Mouse (Mus musculus) cerebellum, adult 8-10 months (tissue): ENCODE measurements around the gene Slc2a10.
A peak's percentile ranks its signal among the peaks of the same experiment; 100 is the strongest.

Experiments
- DNase-seq: peaks from one replicate; pipeline ENCODE4 v3.0.0; 2022

Slc2a10 gene

DNA sequence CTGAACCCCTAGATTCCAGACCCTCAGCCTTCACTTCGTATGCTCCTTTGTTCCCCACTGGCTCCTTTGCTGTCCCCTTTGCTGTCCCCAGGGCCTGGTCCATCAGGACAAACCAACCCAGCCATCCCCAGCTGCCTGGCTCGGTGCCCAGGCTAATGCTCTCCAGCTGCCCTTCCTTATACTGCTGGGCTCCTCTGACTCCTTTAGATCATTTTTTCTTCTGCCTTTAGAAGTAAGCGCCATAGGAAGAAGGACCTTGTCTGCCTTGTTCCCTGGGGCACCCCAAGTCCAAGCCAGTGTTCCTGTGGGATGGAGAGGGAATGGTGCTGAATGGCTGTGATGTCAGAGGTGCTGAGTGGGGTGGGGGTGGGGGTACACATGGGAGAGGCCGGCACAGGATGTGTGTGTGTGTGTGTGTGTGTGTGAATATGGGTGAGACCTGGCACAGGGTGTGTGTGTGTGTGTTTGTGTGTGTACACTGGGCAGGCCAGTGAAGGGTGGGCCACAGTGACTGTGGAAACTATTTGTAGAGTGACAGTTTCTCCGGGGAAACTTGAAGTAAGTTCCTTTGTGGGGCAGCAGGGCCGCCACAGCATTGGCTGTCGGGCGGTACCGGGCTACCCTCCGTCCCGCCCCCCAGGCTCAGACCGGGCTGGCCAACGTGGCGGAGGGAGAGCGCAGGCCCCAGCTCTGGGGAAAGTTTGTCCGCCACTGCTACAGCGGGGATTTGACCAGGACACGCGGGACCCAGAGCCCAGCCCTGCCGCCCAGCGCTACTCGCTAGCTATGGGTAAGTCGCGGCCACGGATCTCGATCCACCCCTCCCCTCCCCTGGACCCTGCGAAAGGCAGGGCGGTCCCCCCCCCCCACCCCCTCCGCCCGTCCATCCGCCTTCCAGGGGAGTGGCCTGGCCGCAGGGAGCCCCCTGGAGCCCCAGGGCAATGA is at the start of gene Slc2a10:
Slc2a10 (plus strand) TSS at position 529 of the 945 bp plus-strand sequence.
- no peak for DNase-seq

GRCm38 (mm10) chr2:165456710-165457109 is 46.9 kb upstream of the Slc2a10 start:
- DNase-seq, result no peak

GRCm38 (mm10) chr2:165458189-165458588 is 45.4 kb upstream of the Slc2a10 start:
- no peak for DNase-seq

DNA sequence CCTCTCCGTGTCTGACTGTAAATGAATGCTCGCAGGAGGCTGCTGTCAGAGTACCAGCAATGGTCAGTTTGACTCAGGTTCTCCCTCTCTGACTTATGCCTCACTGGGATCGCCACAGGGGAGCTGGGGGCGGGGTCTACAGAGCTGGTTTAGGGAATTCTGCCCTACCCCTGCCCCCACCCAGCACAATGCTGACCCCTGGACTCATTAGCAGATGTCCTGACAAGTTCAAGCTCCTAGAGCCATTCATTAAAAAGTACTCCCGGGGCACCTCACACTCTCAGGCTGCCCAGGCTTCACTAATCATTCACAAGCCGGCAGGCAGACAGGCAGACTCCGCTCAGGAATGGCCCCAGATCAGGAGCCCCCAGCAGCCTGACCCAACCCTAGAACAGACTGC is 43.9 kb upstream of the Slc2a10 start:
- DNase-seq, result no peak

DNA sequence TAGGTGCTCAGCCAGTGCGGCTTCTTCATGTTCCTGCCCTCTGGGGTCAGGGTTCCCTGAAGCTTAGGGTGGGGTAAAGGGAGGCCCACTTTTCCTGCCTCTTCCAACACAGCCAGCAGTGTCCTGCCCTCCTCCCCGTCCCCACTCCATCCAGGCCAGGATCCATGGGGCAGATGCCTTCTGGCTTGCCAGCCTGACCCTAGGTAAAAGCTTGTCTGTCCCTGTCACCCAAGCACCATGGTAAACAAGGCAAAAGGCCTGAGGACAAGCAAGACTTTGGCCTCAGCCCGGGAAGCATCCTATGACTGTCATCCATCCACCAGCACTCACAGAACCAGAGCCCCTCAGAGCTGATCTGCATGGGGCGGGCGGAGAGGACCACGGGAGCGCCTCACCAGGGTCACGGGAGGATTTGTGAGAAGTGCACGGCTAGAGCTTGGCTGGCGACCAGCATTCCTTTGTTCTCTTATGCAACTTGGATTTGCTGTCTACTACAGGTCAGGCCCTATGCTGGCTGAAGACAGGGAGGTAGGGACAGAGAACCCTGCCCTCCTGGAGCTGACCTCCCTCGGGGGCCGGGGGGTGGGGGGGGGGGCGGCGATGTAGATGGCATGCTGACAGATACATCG is 35.6 kb upstream of the Slc2a10 start:
- no peak for DNase-seq

- no peak for DNase-seq
These were observed 33.4 kb upstream of the Slc2a10 start for GRCm38 (mm10) chr2:165470167-165470566.

DNA sequence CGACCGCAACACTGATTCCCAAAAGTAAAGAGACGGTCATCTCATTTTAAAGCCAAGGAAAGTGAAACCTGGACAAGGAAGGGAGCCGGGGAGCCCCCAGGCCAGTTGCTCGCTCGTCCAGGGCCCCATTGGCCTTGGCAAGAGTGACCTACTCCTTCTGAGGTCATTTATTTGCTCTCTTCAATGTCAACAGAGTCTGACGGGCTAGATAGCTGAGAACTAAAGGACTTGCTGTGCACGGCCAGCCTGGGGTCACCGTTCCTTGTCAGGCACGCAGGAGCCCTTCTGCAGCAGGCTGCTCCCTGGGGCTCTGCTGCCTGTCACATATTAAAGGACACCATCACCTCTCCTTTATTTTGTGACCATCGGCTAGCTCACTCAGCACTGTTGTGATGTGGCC is 31.6 kb upstream of the Slc2a10 start:
- no peak for DNase-seq

GRCm38 (mm10) chr2:165473003-165473402 is 30.6 kb upstream of the Slc2a10 start, which contains the start of gene Slc13a3:
Gene Slc13a3, minus strand, starts transcription at chr2:165473230.
- DNase-seq, result no peak

GRCm38 (mm10) chr2:165475412-165475811 is 28.2 kb upstream of the Slc2a10 start:
- no peak for DNase-seq

DNA sequence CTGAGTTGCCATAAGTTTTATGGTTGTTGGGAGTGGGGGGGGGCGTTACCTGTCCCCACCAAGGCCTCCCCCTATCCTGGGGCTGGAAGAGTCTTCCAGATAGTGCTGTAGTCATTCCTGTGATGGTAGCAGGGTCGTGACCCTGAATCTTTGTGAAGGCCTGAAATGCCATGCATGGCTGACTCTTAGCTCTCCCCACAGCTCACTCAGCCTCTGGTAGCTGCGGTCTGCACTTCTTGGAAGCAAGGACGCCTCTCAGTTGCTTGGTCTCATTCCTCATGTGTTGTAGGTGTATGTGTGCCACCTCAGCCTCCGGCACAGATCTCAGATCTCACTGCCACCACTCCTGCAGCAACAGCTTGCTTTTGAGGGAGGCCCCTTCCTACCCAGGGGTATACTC is 27.7 kb upstream of the Slc2a10 start:
- DNase-seq, result no peak

GRCm38 (mm10) chr2:165482003-165482402 is 21.6 kb upstream of the Slc2a10 start:
- DNase-seq, result no peak

DNA sequence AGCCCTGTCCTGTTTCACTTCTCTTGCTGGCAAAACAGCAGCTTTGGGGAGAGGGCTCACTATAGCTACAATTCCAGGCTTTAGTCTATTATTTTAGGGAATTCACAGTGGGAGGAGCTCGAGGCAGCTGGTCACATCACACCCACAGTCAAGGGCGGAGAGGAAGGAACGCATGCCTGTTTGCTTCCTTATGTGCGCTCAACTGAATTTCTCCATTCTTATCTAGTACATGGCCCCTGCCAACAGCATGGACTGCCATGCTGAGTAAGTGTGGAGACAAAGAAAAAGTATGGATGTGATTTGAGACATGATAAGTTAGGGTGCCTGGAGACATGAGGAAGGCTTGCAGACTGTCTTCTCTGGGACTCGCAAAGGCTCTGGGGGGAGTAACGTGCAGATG is 19.4 kb upstream of the Slc2a10 start:
- DNase-seq, result no peak

- no peak for DNase-seq
These were observed 17.8 kb upstream of the Slc2a10 start for GRCm38 (mm10) chr2:165485826-165486225.

DNA sequence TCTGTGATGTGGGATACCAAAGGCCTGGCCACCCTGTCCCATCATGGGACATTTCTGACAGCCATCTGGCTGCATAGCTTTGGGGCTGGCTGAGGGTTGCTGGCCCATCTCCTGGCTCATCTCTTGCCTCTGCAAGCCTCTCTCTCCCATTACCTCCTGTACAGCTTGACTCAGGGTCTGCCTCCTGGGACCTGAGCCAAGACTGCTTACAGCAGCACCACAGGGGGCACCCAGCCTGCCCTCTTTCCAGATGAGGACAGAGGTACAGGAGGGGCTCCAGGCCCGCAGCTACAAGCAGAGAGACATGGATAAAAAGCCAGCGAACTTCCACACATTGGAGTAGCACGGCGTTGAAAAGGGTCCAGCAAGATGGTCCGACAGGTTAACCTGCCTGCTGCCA is 17.2 kb upstream of the Slc2a10 start:
- DNase-seq, result no peak

DNA sequence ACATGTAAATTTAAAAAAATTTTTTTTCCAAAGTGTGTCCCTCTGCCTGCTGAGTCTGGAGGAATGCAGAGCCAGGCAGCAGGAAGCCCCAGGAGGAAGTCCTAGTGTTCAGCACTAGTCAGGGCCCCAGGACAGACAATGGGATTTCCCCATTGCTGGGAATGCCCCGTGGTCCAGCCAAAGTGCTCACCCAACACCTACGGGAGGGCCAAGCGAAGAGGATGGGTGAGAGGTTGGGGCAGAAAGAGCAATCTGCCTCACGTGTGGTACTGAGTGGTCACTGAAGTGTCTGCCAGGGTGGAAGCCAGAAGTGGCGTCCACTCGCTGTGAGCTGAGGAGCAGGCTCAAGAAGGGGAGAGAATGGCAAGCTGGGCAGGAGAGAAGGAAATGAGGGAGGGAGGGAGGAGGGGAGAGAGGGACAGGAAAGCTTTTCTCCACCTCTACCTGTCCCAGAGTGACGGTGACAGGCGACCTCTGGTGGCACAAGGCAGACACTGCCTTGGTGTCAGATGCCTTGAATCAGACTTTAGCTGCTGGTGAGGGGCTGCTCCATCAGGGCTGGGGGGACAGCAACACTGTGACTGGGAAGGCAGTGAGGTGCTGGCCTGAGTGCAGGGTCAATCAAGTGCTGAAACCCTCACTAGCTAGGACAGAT is 16.6 kb upstream of the Slc2a10 start:
- peak; percentile 55 for DNase-seq

DNA sequence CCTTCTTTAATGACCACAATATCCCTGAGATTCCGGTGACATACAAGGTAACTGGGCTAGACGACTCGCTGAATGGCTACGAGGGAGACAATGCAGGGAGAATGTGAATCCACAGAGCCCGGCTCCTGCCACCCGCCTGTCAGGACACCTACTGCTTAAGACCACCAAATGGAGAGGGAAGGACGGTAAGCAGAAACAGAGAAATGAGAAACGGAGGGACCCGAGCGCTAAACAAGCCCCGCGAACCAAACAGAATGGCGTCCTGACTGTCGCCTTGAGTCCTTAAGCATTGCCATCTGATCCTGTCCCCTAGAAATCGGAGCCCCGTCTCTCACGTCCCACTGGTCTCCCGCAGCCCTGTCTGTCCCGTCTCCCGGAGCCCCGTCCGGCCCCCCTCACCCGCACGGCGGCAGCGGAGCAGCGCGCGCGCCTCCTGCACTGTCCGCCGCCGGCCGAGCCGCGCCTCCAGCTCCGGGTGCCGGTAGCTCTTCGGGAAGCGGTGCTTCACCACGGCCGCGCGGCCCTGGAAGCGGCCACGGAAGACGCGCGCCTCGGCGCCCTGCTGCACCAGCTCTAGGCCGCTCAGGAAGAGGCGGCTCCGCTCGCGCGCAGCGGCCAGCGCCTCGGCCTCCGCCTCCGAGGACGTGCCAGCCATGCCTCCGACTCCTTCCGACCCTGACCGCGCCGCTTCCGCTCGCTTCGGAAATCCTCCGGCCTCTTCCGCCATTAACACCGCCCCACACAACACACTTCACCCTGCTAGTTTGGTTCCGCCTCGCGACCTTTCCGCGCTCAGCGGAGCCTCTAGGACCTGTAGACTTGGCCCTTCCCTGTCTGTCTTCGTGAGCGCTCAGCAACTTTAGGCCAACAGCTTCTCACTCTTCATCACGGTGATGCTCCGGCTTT is 10.7 kb upstream of the Slc2a10 start, which contains the start of gene Trp53rka:
Trp53rka (minus strand) TSS at position 677 of the 906 bp plus-strand sequence.
- peak; percentile 80 for DNase-seq

GRCm38 (mm10) chr2:165493587-165494210 is 9.9 kb upstream of the Slc2a10 start:
- DNase-seq, result no peak

DNA sequence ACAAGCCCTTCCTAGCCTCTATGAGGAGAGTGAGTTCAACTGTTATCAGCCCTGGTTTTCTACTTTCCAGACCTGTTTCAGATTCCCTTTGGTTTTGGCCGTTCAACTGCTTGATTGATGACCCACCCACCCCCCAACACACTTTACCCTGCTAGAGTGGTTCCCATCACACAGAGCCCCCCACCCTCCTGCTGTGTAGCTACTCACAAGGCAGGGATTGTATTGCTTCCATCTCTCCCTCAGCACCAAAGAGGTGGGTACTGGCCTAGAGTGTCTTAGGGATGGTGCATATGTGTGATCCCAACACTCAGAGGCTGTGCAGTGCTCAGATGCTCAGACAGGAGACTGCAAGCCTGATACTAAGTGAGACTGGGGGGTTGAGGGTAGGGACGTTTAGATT is 9.1 kb upstream of the Slc2a10 start:
- no peak for DNase-seq

GRCm38 (mm10) chr2:165496251-165496650 is 7.3 kb upstream of the Slc2a10 start:
- DNase-seq, result peak; percentile 22

- DNase-seq, result no peak
These were observed 5.8 kb upstream of the Slc2a10 start for GRCm38 (mm10) chr2:165497706-165498275.

GRCm38 (mm10) chr2:165498816-165499215 is 4.8 kb upstream of the Slc2a10 start:
- DNase-seq, result no peak

DNA sequence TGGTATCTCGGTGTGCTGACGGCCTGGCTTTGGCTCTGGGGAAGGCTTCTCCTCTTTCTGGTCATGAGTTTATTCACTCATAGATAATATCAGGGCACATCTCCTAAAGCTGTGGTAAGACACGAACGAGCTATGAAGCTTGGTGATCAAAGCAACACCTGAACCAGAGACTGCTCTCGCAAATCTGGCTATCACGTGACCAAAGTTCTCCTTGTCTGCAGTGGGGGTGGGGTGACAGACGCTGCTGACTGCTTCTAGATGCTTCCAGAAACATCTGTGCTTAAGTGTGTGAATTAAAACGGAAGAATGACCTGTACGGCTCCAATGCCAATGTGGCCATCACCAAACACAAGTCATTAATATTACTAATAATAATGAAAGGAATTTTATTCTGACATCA is 6.1 kb downstream of the Slc2a10 start:
- no peak for DNase-seq
